Mouse (Mus musculus) c-Kit-negative CD71-positive TER-119-positive erythroid progenitor cells, embryonic 14.5 days (primary cell): ENCODE data around the gene Agtpbp1.
"Not testable (repeated sequence)": the region's sequence is repeated elsewhere in the genome, so short reads cannot be mapped to it uniquely, and the experiment has no call there.

Experiments
- DNase-seq: peaks from one replicate; pipeline ENCODE4 v3.0.0-alpha.2; 2013; ENCODE audit warnings: low read depth, low spot score

Gene Agtpbp1

GRCm38 (mm10) chr13:59584947-59585647 is at the start of gene Agtpbp1, which contains the start of gene Naa35:
Gene Agtpbp1, minus strand, starts transcription at chr13:59585227.
Gene Naa35, plus strand, starts transcription at chr13:59585259.
- DNase-seq, result peak; percentile 98

- DNase-seq, result no peak
These were observed 49.6 kb upstream of the Agtpbp1 start for GRCm38 (mm10) chr13:59634637-59635036.

- DNase-seq, result no peak
These were observed 41.7 kb upstream of the Agtpbp1 start for GRCm38 (mm10) chr13:59626739-59627138.

GRCm38 (mm10) chr13:59624903-59625302 is 39.9 kb upstream of the Agtpbp1 start:
- no peak for DNase-seq

- DNase-seq, result no peak
These were observed 39.4 kb upstream of the Agtpbp1 start for GRCm38 (mm10) chr13:59624389-59624788.

GRCm38 (mm10) chr13:59621643-59622489 is 36.8 kb upstream of the Agtpbp1 start:
- no peak for DNase-seq

GRCm38 (mm10) chr13:59618463-59618862 is 33.4 kb upstream of the Agtpbp1 start:
- no peak for DNase-seq

GRCm38 (mm10) chr13:59615554-59615953 is 30.5 kb upstream of the Agtpbp1 start:
- no peak for DNase-seq

- no peak for DNase-seq
These were observed 30.1 kb upstream of the Agtpbp1 start for GRCm38 (mm10) chr13:59615152-59615551.

- DNase-seq, result no peak
These were observed 28.8 kb upstream of the Agtpbp1 start for GRCm38 (mm10) chr13:59613868-59614267.

GRCm38 (mm10) chr13:59610437-59610836 is 25.4 kb upstream of the Agtpbp1 start:
- no peak for DNase-seq

GRCm38 (mm10) chr13:59609885-59610284 is 24.9 kb upstream of the Agtpbp1 start:
- no peak for DNase-seq

GRCm38 (mm10) chr13:59605221-59605922 is 20.3 kb upstream of the Agtpbp1 start:
- no peak for DNase-seq

- no peak for DNase-seq
These were observed 19.5 kb upstream of the Agtpbp1 start for GRCm38 (mm10) chr13:59604511-59604910.

GRCm38 (mm10) chr13:59603096-59603495 is 18.1 kb upstream of the Agtpbp1 start:
- DNase-seq, result no peak

GRCm38 (mm10) chr13:59592630-59593029 is 7.6 kb upstream of the Agtpbp1 start:
- DNase-seq, result no peak

- DNase-seq, result not testable (repeated sequence)
These were observed 7.0 kb upstream of the Agtpbp1 start for GRCm38 (mm10) chr13:59592058-59592457.

GRCm38 (mm10) chr13:59590691-59591090 is 5.7 kb upstream of the Agtpbp1 start:
- DNase-seq, result no peak

- no peak for DNase-seq
These were observed 4.6 kb upstream of the Agtpbp1 start for GRCm38 (mm10) chr13:59589672-59590071.

- DNase-seq, result no peak
These were observed 2.2 kb upstream of the Agtpbp1 start for GRCm38 (mm10) chr13:59587201-59587600.

- peak; percentile 16 for DNase-seq
These were observed 600 bp upstream of the Agtpbp1 start for GRCm38 (mm10) chr13:59585648-59586005.

GRCm38 (mm10) chr13:59584481-59584880 is 546 bp downstream of the Agtpbp1 start:
- DNase-seq, result no peak
